Mouse (Mus musculus) erythroblast, adult 5-6 weeks (primary cell): ENCODE measurements around the gene Cltc. TPM values are rescaled to one million over a fixed set of nuclear protein-coding genes. Genes with fewer than 3 reads are reported as not detected.

ENCODE experiments used
- ATAC-seq: replicated peaks from 2 replicates; pipeline ENCODE4 v1.8.0; 2016; ENCODE audit warnings: moderate number of reproducible peaks, mild to moderate bottlenecking, moderate TSS enrichment, inconsistent platforms; ENCODE audit not compliant: poor library complexity, low FRiP score, severe bottlenecking
- total RNA-seq, 2 experiments: library from RNA; stranded (forward) in 1 of 2; stranded (reverse) in 1 of 2; fragments of 150-400 nt in 1 of 2; fragments of 200-764, 138-1000 nt in 1 of 2; gene quantifications; 2 replicates each; pipeline versions ENCODE4 v1.2.3 to v1.2.4; 2015 to 2017; ENCODE audit warnings: low replicate concordance in 2 of 2

Gene Cltc
- total RNA-seq, 2 experiments from 2014 or later: 190 to 330 TPM

DNA sequence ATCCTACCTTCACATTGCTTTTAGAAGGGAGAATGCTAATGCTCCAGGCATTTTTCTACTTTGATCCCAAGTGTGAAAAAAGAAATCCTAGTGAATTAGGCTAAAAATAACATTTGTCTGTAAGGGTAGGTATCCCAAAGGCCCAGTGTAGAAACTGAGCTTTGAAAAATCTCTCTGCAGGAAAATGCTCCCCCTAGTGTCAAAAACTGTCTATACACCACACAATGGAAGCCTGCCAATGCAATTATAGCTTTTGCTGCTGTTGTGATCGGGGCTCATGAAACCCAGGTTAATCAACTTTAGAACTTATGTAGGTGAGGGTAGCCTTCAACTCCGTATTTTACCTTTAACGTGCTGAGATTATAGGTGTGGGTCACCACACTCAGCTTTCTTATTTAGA lies 103.9 kb downstream of the Cltc start:
- ATAC-seq: peak; percentile 76

DNA sequence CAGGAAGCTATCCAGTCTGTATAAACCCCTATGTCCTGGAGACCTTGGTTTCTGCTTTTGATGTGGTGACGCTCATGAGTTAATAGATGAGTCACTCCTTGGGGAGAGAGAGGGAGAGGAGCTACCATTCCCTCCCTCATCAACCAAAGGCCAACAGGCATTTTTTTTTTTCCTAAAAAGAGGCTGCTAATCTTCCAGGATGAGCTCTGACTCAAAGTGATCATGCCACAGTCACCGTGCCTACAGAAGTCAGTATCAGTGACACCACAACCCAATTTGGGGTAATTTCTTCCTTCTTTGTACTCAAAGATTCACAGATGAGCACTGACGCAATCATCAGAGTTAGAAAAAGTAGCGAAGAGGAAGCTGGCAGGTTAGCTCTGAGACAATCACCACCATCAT lies 104.8 kb downstream of the Cltc start:
- no peak for ATAC-seq

DNA sequence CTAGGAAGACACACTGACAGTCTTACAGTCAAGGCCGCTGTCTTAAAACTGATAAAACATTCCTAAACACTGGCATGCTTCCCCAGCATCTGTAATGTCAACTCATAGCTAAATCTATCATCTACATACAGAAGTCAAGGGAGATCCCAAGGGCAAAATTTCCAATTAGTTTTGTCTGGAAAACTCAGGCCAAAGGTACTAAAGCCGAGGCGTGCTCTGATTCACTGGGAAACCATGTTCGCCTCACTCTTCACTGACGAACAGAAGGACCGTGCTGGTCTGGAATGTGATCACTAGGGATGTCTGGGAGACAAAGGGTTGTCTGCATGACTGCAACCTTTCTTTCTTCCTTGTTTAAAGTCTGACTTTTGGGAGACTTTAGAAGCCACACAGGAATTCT lies 106.7 kb downstream of the Cltc start:
- no peak for ATAC-seq

DNA sequence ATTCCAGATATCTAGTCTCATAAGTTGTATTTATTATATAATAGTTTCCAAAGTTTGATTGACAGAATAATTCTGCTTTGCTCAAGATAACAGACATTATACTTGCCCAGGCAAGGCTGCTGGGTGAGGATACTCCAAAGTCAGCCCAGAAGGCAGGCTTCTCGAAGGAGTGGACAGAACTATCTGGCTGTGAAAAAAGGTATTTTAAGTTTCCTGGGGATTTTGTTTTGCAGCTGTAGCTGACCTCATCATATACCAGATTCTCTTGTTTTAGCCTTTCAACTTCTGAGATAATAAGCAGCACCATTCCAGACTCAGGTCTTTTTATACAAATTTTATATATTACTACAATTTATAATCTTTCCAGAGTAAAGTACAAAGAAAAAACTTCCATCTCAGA lies 107.8 kb downstream of the Cltc start:
- ATAC-seq: no peak

DNA sequence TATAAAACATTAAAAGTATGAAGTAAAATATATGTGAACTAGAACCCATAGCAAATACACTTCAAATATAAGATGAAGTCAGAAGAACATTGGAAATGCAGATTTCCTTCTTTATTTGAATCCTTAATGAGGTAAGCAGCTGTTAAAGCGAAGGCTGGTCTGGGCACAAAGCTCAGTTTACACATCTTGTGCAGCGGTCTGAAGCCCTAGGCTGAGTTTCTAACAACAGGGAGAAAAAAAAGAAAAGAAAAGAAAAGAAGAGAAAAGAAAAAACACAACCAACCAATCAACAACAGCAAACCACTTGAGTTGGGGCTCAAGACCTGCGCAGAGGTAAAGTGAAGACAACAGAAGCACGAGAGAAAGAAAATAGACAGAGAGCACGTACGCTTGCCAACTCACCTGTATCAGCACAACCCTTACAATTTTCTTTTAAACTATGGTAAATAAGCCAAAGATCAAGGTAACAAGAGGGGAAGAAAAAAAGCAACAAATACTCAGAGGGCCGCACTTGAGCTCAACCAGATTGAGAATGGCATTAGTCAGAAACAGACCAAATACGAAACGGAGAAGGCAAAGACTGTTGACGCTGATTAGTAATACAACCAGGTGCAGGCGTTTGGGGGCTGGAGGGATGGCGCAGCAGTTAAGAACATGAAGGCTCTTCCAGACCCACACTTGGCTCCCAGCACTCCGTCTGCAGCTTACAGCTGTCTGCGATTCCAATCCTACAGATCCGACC lies 109.5 kb downstream of the Cltc start:
- ATAC-seq: no peak

DNA sequence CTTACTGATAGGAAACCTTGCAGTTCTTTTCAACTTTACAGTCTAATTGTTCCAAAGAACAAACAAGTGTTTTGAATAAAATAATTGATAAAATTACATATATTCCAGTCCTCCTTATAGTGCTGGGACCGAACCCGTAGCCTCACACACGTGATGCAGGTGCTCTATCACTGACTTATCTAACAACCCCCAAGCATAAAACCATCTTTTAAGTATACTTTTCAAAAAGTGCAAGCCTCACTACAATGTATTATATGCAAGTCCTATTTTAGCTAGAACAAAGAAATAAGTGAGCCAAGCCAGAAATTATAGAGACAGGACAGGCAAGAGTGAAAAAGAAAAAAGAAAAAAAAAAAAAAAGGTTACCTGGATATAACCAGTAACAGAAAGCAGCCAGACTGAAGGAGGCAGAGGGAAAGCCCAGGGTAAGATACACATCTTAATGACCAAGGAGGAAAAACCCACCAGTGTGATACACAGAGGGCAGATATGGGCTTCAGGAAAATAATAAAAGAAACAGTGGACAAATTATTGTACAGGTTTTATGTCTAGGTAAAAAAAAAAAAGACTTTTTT lies 110.4 kb downstream of the Cltc start:
- no peak for ATAC-seq

DNA sequence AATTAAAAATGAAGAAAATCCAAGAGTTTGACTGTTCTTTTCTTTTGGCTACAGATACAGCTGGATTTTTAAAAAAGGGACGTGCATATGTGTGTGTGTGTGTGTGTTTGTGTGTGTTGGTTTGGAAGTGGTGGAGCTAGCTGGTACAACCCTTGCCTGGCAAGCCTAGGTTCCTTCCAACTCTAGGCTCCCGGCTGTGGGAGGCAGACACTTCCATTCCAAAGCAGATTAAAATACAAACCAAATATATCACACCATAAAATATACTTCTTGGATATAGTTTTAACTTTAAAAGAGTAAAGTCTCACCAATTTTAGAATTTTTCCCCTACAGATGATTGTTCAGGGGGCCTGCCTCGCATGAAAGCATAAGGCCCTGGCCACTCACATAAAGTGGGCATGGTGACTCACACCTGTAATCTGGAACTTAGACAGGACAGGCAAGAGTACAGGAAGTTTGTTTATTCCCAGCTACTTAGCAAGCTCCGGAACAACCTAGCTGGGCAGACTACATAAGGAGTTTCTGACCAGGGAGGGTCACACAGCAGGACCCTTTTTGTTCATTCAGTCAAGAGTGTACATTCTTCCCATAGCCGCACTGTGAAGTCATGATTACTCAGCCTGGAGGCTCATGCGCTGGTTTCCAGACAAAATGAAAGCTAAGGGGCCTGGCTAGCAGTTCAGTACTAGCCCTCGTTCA lies 111.1 kb downstream of the Cltc start:
- no peak for ATAC-seq

DNA sequence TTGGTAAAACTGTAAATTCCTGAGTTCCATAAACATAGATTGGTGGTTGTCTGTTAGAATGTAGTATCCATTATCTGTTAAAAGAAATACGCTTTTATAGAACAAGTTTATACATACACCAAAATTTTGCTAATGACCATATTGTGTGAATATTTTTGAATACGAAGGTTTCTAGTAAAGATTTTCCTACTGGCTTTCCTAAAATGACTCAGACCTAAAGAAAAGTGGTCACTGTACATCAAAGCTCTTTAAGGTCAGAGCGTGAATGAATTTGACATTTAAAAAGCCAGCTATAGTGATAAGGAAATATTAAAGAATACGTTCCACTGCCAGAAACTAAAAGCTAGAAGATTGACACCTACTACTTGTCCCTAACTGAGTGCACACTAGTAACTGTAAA lies 112.8 kb downstream of the Cltc start:
- ATAC-seq: no peak

Other genes starting within 250 kb of the Cltc start
- gene Rps6kb1, start 212.8 kb downstream of the Cltc start, total RNA-seq (2015; ENCODE audit: low replicate concordance): 7.5 and 12.7 TPM in 2 replicates
- 20.2 and 24.7 TPM in 2 replicates for gene Rps6kb1, start 212.8 kb downstream of the Cltc start, total RNA-seq (2017; ENCODE audit: low replicate concordance)
- gene Tubd1, start 212.6 kb downstream of the Cltc start, total RNA-seq (2015; ENCODE audit: low replicate concordance): 0.77 and 8.8 TPM in 2 replicates
- gene Tubd1, start 212.6 kb downstream of the Cltc start, total RNA-seq (2017; ENCODE audit: low replicate concordance): 2.6 and 5.4 TPM in 2 replicates
- gene Vmp1, start 73.7 kb downstream of the Cltc start, total RNA-seq (2015; ENCODE audit: low replicate concordance): 170 and 241 TPM in 2 replicates
- gene Vmp1, start 73.7 kb downstream of the Cltc start, total RNA-seq (2017; ENCODE audit: low replicate concordance): 162 and 218 TPM in 2 replicates
- gene Ptrh2, start 73.6 kb downstream of the Cltc start, total RNA-seq (2015; ENCODE audit: low replicate concordance): 6.9 and 8.8 TPM in 2 replicates
- gene Ptrh2, start 73.6 kb downstream of the Cltc start, total RNA-seq (2017; ENCODE audit: low replicate concordance): 9.5 TPM in 2 replicates
- gene Dhx40, start 50.2 kb upstream of the Cltc start, total RNA-seq (2015; ENCODE audit: low replicate concordance): 32.3 and 41.0 TPM in 2 replicates
- gene Dhx40, start 50.2 kb upstream of the Cltc start, total RNA-seq (2017; ENCODE audit: low replicate concordance): 45.7 and 49.2 TPM in 2 replicates
- 0.19 and 1.5 TPM in 2 replicates for gene Ypel2, start 236.1 kb upstream of the Cltc start, total RNA-seq (2015; ENCODE audit: low replicate concordance)
- gene Ypel2, start 236.1 kb upstream of the Cltc start, total RNA-seq (2017; ENCODE audit: low replicate concordance): 0.56 and 0.68 TPM in 2 replicates